Mouse (Mus musculus): Measurements from ENCODE around the gene Fbp2. TPM values are rescaled to one million over a fixed set of nuclear protein-coding genes. Genes with fewer than 3 reads are reported as not detected.

Gene Fbp2
- polyA plus RNA-seq (2015; fragmentation: Nextera tagmentation; extraction: Ambion mirVana), result 0.31 and 0.32 TPM in 2 replicates

DNA sequence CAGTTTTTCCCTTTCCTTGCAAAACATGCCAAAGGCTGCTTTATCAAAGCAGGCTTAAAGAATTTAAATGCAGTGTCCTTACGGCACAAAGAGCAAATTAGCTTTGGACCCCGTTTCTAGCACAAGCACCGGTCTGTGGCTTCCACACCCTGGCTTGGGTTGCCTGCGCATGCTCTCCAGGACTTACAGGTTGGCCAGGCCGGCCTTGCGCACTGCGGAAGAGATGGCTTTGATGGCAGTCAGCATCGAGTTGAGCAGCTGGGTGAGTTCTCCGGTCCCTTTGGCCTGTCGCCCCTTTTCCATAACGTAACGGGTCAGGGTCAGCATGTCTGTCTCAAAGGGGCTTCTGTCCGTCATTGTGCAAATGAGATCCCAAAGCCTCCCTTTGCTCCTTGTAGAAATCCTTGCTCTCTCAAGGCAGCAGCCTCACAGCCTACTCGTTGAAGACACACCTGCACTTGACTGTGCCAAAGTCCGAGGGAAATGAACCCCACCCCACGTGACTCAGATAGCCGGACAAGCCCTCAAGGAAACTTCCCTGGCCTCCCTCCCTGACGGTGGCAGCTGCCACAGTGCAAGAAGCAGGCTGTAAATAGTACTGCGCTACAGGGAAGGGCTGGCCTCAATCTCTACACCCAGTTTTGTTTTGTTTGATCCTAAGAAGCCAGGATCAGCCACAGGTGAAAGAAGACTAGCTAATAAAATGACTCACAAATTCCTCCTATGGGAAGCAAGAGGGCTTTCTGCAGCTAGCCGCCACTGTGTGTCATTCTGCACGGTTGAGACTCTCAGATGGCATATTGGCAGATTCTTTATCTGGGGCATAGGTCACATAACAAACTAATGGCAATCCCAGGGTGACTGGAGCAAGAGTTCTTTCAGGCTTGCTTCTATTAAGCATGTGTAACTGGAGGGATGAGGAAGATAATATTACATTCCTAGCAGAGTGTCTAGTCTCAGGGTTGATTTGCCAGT, at the start of gene Fbp2:
Gene Fbp2 (minus strand): TSS at position 482 of the 975 bp plus-strand sequence.
- Histone ChIP-seq H3K27ac (no peak within 1 kb of the TSS), H3K9ac (no peak within 1 kb of the TSS), H3K9me3 (no peaks in the 10 kb centered on the region), H3K36me3 (no peaks in the 10 kb centered on the region), H3K4me3 (no peak within 1 kb of the TSS), H3K4me1 (peaks cover 19% of the 10 kb centered on the region), H3K27me3 (no peaks in the 10 kb centered on the region), H3K4me2 (no peak within 1 kb of the TSS)
- 56% methylated on average over 21 of the region's 21 CpGs for WGBS
- ATAC-seq (ENCODE audit: borderline replicate concordance, extremely low read depth, low FRiP score, low TSS enrichment), result no peak

- no peaks in the 10 kb centered on the region for H3K36me3 ChIP-seq
- H3K4me3 ChIP-seq, result no peak overlapping the region
- no peaks in the 10 kb centered on the region for H3K9me3 ChIP-seq
- H3K9ac ChIP-seq, result no peak overlapping the region
- ATAC-seq (ENCODE audit: borderline replicate concordance, extremely low read depth, low FRiP score, low TSS enrichment), result no peak
- peaks cover 9% of the 10 kb centered on the region for H3K4me1 ChIP-seq
- no peak overlapping the region for H3K27ac ChIP-seq
- H3K4me2 ChIP-seq, result no peak overlapping the region
- 70% methylated on average over 14 of the region's 14 CpGs for WGBS
- no peaks in the 10 kb centered on the region for H3K27me3 ChIP-seq
Observed at GRCm38 (mm10) chr13:62907527-62908162, 49.4 kb upstream of the Fbp2 start.

GRCm38 (mm10) chr13:62901139-62901538, 42.9 kb upstream of the Fbp2 start:
- no peak overlapping the region for H3K9ac ChIP-seq
- no peaks in the 10 kb centered on the region for H3K36me3 ChIP-seq
- no peak overlapping the region for H3K4me2 ChIP-seq
- H3K27me3 ChIP-seq, result no peaks in the 10 kb centered on the region
- ATAC-seq (ENCODE audit: borderline replicate concordance, extremely low read depth, low FRiP score, low TSS enrichment), result no peak
- H3K4me3 ChIP-seq, result no peak overlapping the region
- no peaks in the 10 kb centered on the region for H3K4me1 ChIP-seq
- no peaks in the 10 kb centered on the region for H3K9me3 ChIP-seq
- no peak overlapping the region for H3K27ac ChIP-seq

DNA sequence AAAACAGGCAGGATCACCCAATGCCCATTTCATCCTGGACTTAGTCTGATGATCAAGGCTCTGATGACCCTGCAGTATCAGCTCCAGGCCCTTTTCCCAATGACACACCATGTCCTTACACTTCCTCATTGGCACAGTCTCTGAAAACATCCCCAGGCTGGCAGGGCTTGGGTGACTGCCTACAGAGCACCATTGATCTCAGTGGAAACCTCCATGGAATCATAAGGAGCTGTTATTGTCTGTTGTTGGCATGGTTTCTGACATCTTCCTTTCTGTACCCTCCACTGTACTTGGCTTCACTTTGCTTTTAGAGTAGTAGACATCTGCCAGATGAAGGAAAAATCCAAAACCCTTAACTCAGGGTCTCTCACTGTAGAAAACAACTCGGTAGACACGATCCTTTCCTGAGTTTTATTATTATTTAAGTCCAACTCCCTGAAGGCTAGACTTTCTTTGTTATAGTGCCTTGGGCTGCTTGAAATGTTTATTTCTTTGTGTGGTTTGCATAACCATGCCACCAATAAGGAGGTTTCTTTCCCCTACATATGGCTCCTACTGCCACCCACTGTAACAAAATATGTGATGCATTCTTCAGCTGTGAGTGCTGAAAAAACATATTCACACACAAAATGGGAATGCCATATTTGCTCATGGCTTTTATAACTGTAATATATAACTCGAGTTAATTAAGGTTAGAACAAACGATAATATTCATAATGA, 39.9 kb upstream of the Fbp2 start:
- Histone ChIP-seq H3K4me1 (0 out of 2 replicates have a peak, but pooled peaks cover 5% of the 10 kb centered on the region), H3K4me2 (no peak overlapping the region), H3K9ac (no peak overlapping the region), H3K9me3 (no peaks in the 10 kb centered on the region), H3K36me3 (no peaks in the 10 kb centered on the region), H3K27ac (no peak overlapping the region), H3K27me3 (no peaks in the 10 kb centered on the region), H3K4me3 (no peak overlapping the region)
- WGBS, result 87% methylated on average over 4 of the region's 4 CpGs
- ATAC-seq (ENCODE audit: borderline replicate concordance, extremely low read depth, low FRiP score, low TSS enrichment), result no peak

- WGBS, result 57% methylated on average over 9 of the region's 9 CpGs
- Histone ChIP-seq H3K27me3 (peaks cover 11% of the 10 kb centered on the region), H3K4me2 (no peak overlapping the region), H3K4me1 (0 out of 2 replicates have a peak, but pooled peaks cover 6% of the 10 kb centered on the region), H3K27ac (peak overlapping the region; percentile 31; the same call in 1 of the 2 replicates), H3K4me3 (no peak overlapping the region), H3K36me3 (no peaks in the 10 kb centered on the region), H3K9ac (no peak overlapping the region), H3K9me3 (no peaks in the 10 kb centered on the region)
- peak; percentile 62; the same call in 1 of the 2 replicates for ATAC-seq (ENCODE audit: borderline replicate concordance, extremely low read depth, low FRiP score, low TSS enrichment)
Observed at GRCm38 (mm10) chr13:62893044-62893842, 35.0 kb upstream of the Fbp2 start.

- H3K4me2 ChIP-seq, result no peak overlapping the region
- peaks cover 38% of the 10 kb centered on the region for H3K27me3 ChIP-seq
- H3K9me3 ChIP-seq, result no peaks in the 10 kb centered on the region
- no peak overlapping the region for H3K4me3 ChIP-seq
- no peak overlapping the region for H3K9ac ChIP-seq
- 53% methylated on average over 2 of the region's 2 CpGs for WGBS
- no peak for ATAC-seq (ENCODE audit: borderline replicate concordance, extremely low read depth, low FRiP score, low TSS enrichment)
- peaks cover 14% of the 10 kb centered on the region for H3K4me1 ChIP-seq
- H3K27ac ChIP-seq, result no peak overlapping the region
- H3K36me3 ChIP-seq, result no peaks in the 10 kb centered on the region
Observed at GRCm38 (mm10) chr13:62889311-62889710, 31.1 kb upstream of the Fbp2 start.

DNA sequence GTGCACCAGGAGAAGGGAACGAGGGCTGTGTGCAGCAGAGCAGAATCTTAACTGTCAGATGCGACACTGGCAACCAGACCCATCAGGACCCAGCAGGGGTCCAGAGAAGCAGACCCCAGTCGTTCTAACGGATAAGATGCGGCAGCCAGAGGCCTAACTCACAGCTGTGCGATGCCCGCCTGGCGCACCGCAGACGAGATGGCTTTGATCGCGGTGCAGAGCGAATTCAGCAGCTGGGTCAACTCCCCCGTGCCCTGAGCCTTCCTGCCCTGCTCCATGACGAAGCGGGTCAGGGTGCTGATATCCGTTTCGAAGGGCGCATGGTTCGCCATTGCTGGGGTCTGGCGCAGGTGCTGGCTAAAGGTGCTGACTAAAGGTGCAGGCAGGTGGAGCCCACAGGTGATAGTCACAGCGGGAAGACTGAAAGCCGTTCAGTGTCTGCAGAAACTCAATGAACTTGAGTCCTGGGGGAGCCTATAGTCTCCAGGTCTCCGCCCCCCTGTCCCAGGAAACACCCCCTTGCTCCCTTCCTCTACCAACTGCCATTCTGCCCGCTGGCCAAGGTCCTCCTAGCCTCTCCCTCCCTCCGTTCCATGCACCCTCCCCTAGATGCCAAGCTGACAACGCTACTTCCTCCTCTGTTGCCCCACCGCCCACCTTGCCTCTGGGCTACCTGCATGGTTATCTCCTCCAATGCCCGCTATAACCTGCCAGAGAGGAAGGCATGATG, 29.7 kb upstream of the Fbp2 start, which contains the start of gene Fbp1:
Gene Fbp1 (minus strand): TSS at position 571 of the 730 bp plus-strand sequence.
- Histone ChIP-seq H3K4me2 (peak within 1 kb of the TSS; percentile 58), H3K36me3 (no peaks in the 10 kb centered on the region), H3K9ac (peak within 1 kb of the TSS; percentile 20; the same call in 1 of the 2 replicates), H3K9me3 (no peaks in the 10 kb centered on the region), H3K27me3 (peaks cover 38% of the 10 kb centered on the region), H3K4me3 (peak within 1 kb of the TSS; percentile 30), H3K4me1 (peaks cover 9% of the 10 kb centered on the region), H3K27ac (no peak within 1 kb of the TSS)
- 0 out of 2 replicates have a peak, but pooled peaks have one; percentile 23 for ATAC-seq (ENCODE audit: borderline replicate concordance, extremely low read depth, low FRiP score, low TSS enrichment)
- 5% methylated on average over 29 of the region's 29 CpGs for WGBS

DNA sequence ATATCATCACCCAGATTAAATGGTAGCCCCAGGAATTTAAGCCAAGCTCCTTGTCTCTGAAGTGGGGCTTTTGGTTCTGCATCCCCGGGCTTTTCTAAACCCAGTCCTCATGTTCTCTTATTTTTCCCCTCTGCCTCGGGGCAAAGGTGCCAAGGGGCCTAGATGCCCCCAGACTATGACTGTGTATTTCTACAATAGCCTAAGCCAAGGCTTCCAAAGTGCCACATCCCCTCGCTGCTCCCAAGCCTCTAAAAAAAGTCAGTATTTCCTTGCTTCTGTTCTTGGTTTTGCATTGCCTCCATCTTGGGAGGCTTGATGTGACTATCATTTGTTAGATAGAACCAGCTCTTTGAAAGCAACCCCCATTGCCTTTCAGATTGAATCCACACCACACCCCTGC, 26.3 kb upstream of the Fbp2 start:
- Histone ChIP-seq H3K4me1 (peaks cover 9% of the 10 kb centered on the region), H3K4me2 (no peak overlapping the region), H3K27me3 (peaks cover 38% of the 10 kb centered on the region), H3K36me3 (no peaks in the 10 kb centered on the region), H3K4me3 (no peak overlapping the region), H3K9ac (no peak overlapping the region), H3K27ac (no peak overlapping the region), H3K9me3 (no peaks in the 10 kb centered on the region)
- 69% methylated on average over 3 of the region's 3 CpGs for WGBS
- no peak for ATAC-seq (ENCODE audit: borderline replicate concordance, extremely low read depth, low FRiP score, low TSS enrichment)

GRCm38 (mm10) chr13:62883925-62884324, 25.7 kb upstream of the Fbp2 start:
- Histone ChIP-seq H3K9me3 (no peaks in the 10 kb centered on the region), H3K27me3 (peaks cover 34% of the 10 kb centered on the region), H3K4me3 (no peak overlapping the region), H3K36me3 (no peaks in the 10 kb centered on the region), H3K4me2 (no peak overlapping the region), H3K27ac (no peak overlapping the region), H3K4me1 (peaks cover 9% of the 10 kb centered on the region), H3K9ac (no peak overlapping the region)
- 89% methylated on average over 9 of the region's 9 CpGs for WGBS
- ATAC-seq (ENCODE audit: borderline replicate concordance, extremely low read depth, low FRiP score, low TSS enrichment), result no peak

DNA sequence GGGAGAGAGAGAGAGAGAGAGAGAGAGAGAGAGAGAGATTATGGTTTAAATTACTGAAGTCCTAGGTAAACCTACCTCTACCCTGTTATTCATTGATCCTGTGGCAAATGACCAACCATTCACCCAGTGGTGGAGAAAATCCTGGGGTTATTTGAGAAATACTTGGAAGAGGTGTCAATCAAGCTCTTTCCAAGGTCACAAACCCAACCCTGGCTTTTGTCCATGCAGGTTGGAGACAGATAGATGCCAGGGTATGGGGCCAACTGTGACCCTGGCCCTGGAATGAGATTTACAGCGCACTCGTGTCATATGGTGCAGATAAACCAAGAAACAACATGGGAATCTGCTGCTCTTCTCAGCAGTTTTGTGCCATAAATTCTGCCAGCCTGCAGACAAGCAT, 25.2 kb upstream of the Fbp2 start:
- no peak overlapping the region for H3K27ac ChIP-seq
- peaks cover 29% of the 10 kb centered on the region for H3K27me3 ChIP-seq
- no peak overlapping the region for H3K9ac ChIP-seq
- no peak overlapping the region for H3K4me3 ChIP-seq
- 69% methylated on average over 2 of the region's 2 CpGs for WGBS
- H3K36me3 ChIP-seq, result no peaks in the 10 kb centered on the region
- ATAC-seq (ENCODE audit: borderline replicate concordance, extremely low read depth, low FRiP score, low TSS enrichment), result no peak
- peaks cover 9% of the 10 kb centered on the region for H3K4me1 ChIP-seq
- no peaks in the 10 kb centered on the region for H3K9me3 ChIP-seq
- no peak overlapping the region for H3K4me2 ChIP-seq
